Mouse (Mus musculus) T-helper 17 cell (primary cell): Measurements from ENCODE around the gene Snapc4.

ENCODE experiments used
- in situ Hi-C, 2 experiments: fragments of 300-600 bp; cut with MboI, MseI; formaldehyde crosslinking; loops; 1 replicate in 1 of 2; 2 replicates in 1 of 2; pipeline ENCODE4 v1.15.1; 2025; ENCODE audit warnings: high pct_unique_total_duplicates in 2 of 2

The Snapc4 gene

DNA sequence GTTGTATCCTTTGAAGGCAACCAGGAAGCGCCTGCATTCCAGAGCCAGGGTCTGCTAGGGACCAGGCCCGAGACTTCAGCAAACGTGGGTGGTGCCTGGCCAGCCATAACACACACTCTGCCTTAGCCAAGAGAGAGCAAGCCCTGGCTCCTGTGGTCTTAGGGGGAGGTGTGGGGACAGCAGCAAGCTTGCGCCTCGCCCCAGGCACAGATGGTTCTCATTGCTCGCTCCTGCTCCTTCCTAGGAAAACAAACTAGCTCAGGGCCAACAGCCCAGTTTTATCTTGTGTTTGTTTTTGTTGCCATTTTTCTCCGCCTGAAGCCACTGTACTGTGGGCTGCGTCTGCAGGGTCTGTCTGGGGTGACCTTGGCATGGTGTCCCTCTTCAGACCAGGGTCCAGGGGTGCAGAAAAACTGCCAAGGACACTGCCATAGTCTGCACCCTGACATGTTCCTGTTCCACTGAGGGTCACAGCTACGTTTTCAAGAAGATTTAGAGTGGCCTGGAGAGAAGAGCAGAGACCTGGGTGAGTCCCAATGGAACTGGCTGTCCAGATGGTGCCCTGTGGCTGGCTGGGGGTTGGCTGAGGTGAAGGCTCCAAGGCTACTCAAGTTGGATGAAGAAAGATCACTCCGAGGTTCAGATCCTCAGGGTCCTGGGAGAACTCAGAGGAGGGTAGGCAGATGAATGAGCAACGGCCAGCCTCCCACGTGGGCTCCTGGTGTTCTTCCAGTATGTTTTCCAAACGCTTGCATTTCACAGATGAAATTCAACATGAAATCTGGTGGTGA lies 66.0 kb downstream of the Snapc4 start:
- in situ Hi-C loops: no loop called here

DNA sequence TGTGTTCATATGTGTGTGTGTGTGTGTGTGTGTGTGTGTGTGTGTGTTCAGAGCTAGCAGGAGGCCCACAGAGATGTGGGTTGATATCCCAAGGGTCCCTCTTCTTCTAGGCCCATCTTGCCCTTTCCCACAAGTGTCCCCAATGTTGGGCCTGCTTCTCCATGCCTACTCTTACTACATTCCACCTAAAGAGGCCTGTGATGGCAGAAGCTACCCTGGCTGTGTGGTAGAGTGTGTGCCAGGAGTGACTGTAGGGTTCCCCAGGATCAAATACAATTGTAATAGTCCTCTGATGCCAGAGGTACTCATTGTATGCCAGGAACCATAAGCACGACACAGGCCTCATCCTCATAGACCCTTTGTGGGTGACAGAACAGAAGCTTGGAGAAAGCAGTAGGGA lies 67.1 kb downstream of the Snapc4 start:
- in situ Hi-C loops: no loop called here

GRCm38 (mm10) chr2:26312812-26313211 lies 67.6 kb downstream of the Snapc4 start:
- in situ Hi-C loops: no loop called here
